Mouse (Mus musculus) small intestine, adult 2 months (tissue): ENCODE measurements around the gene Tbx6. TPM values are rescaled to one million over a fixed set of nuclear protein-coding genes. Genes with fewer than 3 reads are reported as not detected.

Experiments used
- H3K27ac ChIP-seq: fragments of 200-500 bp; 2 replicates; pipeline ENCODE4 v1.5.1; 2012; ENCODE audit warnings: low read depth, low read length, control low read depth, inconsistent platforms; ENCODE audit not compliant: insufficient read depth
- H3K27me3 ChIP-seq: fragments of 200-500 bp; 2 replicates; pipeline ENCODE4 v1.6.1; 2012; ENCODE audit warnings: mild to moderate bottlenecking, moderate library complexity, low read length, inconsistent platforms; ENCODE audit not compliant: control insufficient read depth, insufficient read depth
- H3K36me3 ChIP-seq: fragments of 200-500 bp; 2 replicates; pipeline ENCODE4 v1.6.1; 2012; ENCODE audit warnings: mild to moderate bottlenecking, low read length, control low read depth, inconsistent platforms; ENCODE audit not compliant: control insufficient read depth, insufficient read depth
- H3K4me1 ChIP-seq: fragments of 200-500 bp; 2 replicates; pipeline ENCODE4 v1.6.1; 2012; ENCODE audit warnings: low read length, inconsistent platforms, mixed read lengths; ENCODE audit not compliant: control insufficient read depth, insufficient read depth, insufficient read length
- H3K4me3 ChIP-seq: fragments of 200-500 bp; 2 replicates; pipeline ENCODE4 v1.5.1; 2012; ENCODE audit warnings: low read depth, mild to moderate bottlenecking, control low read depth, inconsistent platforms, low read length, moderate library complexity
- CTCF ChIP-seq: fragments of 200-500 bp; IDR thresholded peaks from 2 replicates; pipeline ENCODE4 v1.5.1; 2012; ENCODE audit warnings: low read depth, mild to moderate bottlenecking, control low read depth, inconsistent platforms, low read length, moderate library complexity, mixed read lengths; ENCODE audit not compliant: insufficient replicate concordance, insufficient read length; ENCODE audit errors: extremely low read depth
- POLR2A ChIP-seq: fragments of 200-500 bp; IDR thresholded peaks from 2 replicates; pipeline ENCODE4 v1.6.1; 2012; ENCODE audit warnings: low read depth, mild to moderate bottlenecking, control low read depth, inconsistent platforms, low read length, moderate library complexity
- WGBS: fragments of 180-500 bp; shearing (Covaris S2); methylation state at CpG from one replicate; pipeline ENCODE4 v1.1.7; 2018; 5-methylcytosine and 5-hydroxymethylcytosine counted together
- polyA plus RNA-seq: library from polyadenylated mRNA; depleted of rRNA; stranded (reverse); fragments of >200 nt; gene quantifications from 2 replicates; pipeline ENCODE4 v1.2.3, GENCODE M21; 2012; rRNA removed

The Tbx6 gene
- 1.4 and 2.4 TPM in 2 replicates for polyA plus RNA-seq

DNA sequence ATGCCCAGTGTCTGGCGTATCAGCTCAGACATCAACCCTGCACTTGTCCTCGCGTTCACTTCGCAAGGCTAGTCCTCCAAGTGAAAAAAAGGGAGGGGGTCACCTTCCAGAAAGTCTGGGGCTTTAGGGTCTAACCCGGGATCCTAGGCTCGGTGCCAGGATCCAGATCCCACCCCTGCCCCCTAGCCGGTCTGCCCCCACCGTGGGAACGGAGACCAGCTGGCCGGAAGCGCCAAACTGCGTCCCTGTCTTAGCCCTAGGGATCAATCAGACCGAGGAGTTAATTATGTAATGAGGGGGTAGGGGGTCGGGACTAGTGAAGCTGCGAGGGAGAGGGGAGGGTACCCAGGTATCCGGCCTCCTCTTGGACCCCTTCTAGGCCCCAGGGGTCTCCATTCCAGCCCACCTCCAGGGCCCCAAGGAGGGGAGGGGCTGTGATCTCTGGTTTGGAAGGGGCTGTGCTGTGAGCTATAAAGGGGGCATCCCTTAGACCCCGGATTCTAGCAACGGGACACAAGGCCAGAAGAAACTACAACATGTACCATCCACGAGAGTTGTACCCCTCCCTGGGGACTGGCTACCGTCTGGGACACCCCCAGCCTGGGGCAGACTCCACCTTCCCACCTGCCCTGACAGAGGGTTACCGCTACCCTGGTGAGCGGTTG, at the start of gene Tbx6:
Gene Tbx6, plus strand, starts transcription at position 513 of the 665 bp plus-strand sequence.
- no peak for TF ChIP-seq POLR2A
- TF ChIP-seq CTCF, result 0 out of 2 replicates have a peak, but pooled peaks have one; percentile 5
- Histone ChIP-seq H3K27ac (no peak within 1 kb of the TSS), H3K36me3 (peaks cover 20% of the 10 kb centered on the region), H3K4me1 (peaks cover 17% of the 10 kb centered on the region), H3K27me3 (no peaks in the 10 kb centered on the region), H3K4me3 (peak within 1 kb of the TSS; percentile 56)
- 16% methylated on average over 22 of the region's 22 CpGs for WGBS

DNA sequence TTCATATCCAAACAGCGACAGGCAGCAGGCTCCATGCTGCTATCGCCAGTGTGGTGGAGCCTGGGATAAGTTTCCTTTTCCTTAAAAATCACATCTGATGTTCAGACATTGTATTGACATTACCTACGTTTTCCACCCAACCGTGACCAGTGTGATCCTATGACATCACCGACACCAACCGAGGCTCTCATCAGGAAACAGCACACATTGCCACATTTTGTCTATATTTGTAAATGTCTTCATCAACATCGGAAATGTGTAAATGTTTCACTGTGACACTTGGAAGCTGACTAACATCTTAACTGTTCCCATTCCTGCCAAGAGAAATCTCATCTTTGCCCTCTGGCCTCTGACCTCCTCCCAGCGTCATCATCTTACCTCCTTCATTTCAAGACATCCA, 45.2 kb upstream of the Tbx6 start:
- 79% methylated on average over 8 of the region's 8 CpGs for WGBS
- H3K27ac ChIP-seq, result no peak overlapping the region
- no peaks in the 10 kb centered on the region for H3K36me3 ChIP-seq
- TF ChIP-seq POLR2A, result no peak
- no peak for TF ChIP-seq CTCF
- no peak overlapping the region for H3K4me3 ChIP-seq
- H3K4me1 ChIP-seq, result no peaks in the 10 kb centered on the region
- H3K27me3 ChIP-seq, result no peaks in the 10 kb centered on the region

DNA sequence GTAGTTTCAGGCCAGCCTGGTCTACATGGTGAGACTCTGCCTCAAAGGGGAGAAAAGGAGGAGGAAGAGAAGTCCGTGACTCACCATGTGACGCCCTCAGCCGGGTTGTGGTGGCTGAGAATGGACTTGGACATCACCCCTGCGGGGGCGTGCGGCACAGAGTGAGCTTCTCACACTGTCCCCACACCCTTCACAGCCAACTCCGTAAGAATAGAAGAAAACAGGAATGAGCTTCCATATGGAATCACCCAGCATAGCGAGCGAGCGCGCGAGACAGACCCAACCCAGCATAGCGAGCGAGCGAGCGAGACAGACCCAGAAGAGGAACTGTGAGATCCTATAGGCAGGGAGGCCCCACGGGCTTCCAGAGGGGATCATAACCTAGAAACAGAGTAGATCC, 41.7 kb upstream of the Tbx6 start:
- TF ChIP-seq POLR2A (no peak), CTCF (no peak)
- Histone ChIP-seq H3K4me3 (no peak overlapping the region), H3K4me1 (no peaks in the 10 kb centered on the region), H3K27ac (no peak overlapping the region), H3K27me3 (no peaks in the 10 kb centered on the region), H3K36me3 (no peaks in the 10 kb centered on the region)
- 87% methylated on average over 17 of the region's 17 CpGs for WGBS

DNA sequence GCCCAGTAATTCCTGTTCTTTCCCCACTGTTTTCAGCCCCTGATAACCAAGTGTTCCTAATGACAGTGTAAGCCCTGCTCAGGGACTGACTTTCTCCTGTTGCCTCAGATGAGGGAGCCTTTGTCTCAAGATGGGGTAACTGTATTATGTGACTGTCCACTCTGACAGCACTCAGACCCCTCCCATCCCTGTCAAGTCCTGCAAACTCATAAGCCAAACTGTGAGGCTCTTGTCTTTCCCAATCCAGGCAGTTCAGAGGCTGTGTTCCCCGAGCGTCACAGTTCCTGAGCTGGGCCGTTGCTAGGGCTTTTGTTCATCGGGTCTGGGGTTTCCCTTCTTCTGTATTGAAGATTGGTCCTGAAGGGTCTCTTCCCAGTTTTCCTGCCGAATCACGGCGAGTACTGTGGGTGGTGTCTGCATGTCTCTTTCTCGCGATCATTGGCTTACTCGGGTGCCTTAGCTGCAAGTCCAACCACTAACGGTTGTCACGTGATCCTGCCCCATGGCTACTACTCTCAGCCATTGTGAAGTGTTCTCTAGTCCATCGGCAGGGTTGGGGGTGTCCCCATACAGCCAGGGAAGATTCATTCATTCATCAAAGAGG, 41.0 kb upstream of the Tbx6 start:
- Histone ChIP-seq H3K27me3 (no peaks in the 10 kb centered on the region), H3K27ac (no peak overlapping the region), H3K4me3 (no peak overlapping the region), H3K36me3 (no peaks in the 10 kb centered on the region), H3K4me1 (no peaks in the 10 kb centered on the region)
- TF ChIP-seq CTCF, result no peak
- TF ChIP-seq POLR2A, result no peak
- 80% methylated on average over 13 of the region's 13 CpGs for WGBS

DNA sequence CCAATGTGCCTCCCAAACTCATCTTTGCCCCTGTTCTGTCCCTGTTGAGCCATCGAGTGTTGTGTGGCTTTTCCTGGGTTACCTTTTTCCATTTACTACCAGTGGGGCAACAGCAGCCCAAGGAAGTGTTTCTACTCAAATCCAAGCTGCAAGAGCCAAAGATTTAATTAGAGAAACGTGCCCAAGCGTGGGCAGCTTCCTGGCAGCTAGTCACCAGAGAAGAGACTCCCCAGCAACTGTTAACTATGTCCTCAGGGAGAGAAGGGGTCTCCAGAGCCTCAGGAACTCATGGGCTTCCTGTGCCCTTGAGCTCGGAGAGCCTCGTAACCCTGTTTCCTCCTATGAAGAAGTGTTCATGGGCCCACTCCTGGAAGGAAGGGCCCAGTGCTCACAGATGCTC, 40.3 kb upstream of the Tbx6 start:
- Histone ChIP-seq H3K27me3 (no peaks in the 10 kb centered on the region), H3K4me1 (no peaks in the 10 kb centered on the region), H3K36me3 (no peaks in the 10 kb centered on the region), H3K27ac (no peak overlapping the region), H3K4me3 (no peak overlapping the region)
- 83% methylated on average over 5 of the region's 5 CpGs for WGBS
- TF ChIP-seq CTCF, result no peak
- TF ChIP-seq POLR2A, result no peak

DNA sequence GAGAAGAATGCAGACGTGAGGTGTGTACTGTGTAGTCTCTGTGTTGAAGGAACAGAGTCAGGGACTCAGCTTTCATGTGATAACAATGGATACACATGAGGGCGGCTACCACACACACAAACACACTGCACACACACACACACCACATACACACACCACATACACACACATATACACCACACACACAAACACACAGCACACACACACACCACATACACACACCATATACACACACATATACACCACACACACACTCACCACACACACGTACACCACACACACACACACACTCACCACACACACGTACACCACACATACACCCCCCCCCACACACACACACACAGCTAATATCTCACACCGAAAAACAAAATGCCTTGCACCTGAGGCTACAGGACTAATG, 39.8 kb upstream of the Tbx6 start:
- H3K4me1 ChIP-seq, result no peaks in the 10 kb centered on the region
- H3K27ac ChIP-seq, result no peak overlapping the region
- no peaks in the 10 kb centered on the region for H3K27me3 ChIP-seq
- TF ChIP-seq CTCF (no peak), POLR2A (no peak)
- no peaks in the 10 kb centered on the region for H3K36me3 ChIP-seq
- H3K4me3 ChIP-seq, result no peak overlapping the region
- WGBS, result 93% methylated on average over 5 of the region's 5 CpGs

DNA sequence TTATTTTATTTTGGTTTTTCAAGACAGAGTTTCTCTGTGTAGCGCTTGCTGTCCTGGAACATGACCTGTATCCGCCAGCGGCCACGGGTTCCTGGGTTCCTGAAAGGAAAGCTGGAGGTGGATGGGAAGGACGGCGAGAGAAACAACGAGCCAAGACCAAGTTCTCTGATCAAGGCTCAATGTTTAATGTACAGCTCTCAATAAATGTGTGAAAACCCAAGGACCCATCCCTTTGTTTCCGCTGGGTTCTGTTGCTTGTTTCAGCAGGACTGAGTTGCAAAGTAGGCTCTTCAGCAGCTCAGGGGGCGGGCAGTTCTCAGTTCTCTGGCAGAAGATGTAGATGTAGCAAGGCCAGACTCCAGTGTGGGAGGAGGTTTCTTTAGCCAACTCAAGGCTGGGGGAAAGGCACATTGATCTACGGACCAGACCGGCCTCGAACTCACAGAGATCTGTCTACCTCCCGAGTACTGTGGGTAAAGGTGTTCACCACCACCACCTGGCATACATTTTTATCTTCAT, 39.3 kb upstream of the Tbx6 start:
- no peaks in the 10 kb centered on the region; the same call in 1 of the 2 replicates for H3K4me1 ChIP-seq
- TF ChIP-seq CTCF (no peak), POLR2A (no peak)
- H3K4me3 ChIP-seq, result no peak overlapping the region
- H3K27me3 ChIP-seq, result no peaks in the 10 kb centered on the region
- H3K27ac ChIP-seq, result no peak overlapping the region
- H3K36me3 ChIP-seq, result no peaks in the 10 kb centered on the region
- 91% methylated on average over 13 of the region's 13 CpGs for WGBS

DNA sequence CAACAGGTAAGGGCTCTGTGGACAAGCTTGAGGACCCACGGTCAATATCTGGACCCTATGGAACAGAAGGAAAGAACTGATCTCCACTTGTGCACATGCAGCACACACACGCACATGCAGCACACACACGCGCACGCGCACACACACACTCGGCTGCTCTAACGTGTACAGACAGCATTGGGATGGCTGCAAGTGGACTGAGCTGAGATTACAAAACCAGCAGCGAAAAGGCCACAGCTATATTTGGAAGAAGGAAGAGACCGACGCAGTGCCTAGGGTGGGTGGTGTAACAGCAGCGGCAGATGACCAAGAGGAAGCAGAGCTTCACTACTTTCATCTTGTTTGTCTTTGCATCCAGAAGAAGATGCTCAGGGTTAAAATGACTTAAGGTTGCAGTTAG, 35.2 kb upstream of the Tbx6 start:
- WGBS, result 57% methylated on average over 12 of the region's 12 CpGs
- Histone ChIP-seq H3K4me1 (peaks cover 11% of the 10 kb centered on the region), H3K36me3 (no peaks in the 10 kb centered on the region), H3K27ac (peak overlapping the region; percentile 81), H3K4me3 (peak overlapping the region; percentile 19), H3K27me3 (no peaks in the 10 kb centered on the region)
- TF ChIP-seq CTCF (no peak), POLR2A (no peak)
